Comparison of ENCODE assay signal across 15 mouse cellular contexts in the genomic region with DNA sequence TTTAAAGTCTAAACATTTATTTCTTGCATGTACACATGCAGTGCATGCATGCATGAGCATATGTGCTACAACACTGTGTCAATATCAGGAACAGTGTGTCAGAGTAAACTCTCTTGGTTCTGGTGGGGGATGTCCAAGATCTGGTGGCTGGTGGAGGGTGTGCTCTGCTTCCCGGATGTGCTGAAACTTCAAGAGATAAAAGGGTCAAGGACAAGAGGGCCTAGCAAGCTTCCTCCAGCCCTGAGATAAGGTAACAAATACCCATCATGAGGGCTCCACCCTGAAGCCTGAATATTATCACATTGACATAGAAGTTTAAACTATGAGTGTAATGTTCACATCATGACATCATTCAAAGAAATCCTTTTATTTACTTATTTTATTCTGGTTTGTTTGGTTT.
"Had no signal": no experiment of that assay in that cellular context is flagged by ENCODE, and none has a peak within 500 bp of the region (broad histone marks: within the 10 kb centered on the region; RNA-seq: fewer than 3 reads in every experiment).

No protein-coding gene starts in this region.

- H3K9me3 ChIP-seq: lung, embryonic 15.5 days had no signal

- ATAC-seq: intestine, embryonic 16.5 days had no signal

- H3K27ac ChIP-seq: lung, embryonic 15.5 days had no signal

- DNase-seq: kidney, adult 18-20 months; kidney, adult 9 months; kidney, postnatal 14 days; kidney, postnatal 4 days; left cerebral cortex, postnatal 4 days; lung, adult 18-20 months; lung, postnatal 10 days; lung, postnatal 36 days; midbrain, embryonic 14.5 days; thymus, adult 2 months; thymus, postnatal 14 days; thymus, postnatal 4 days had no signal

- H3K4me1 ChIP-seq: lung, embryonic 15.5 days had no signal

- H3K9ac ChIP-seq: lung, embryonic 15.5 days had no signal

- H3K36me3 ChIP-seq: lung, embryonic 15.5 days had no signal

- H3K4me2 ChIP-seq: lung, embryonic 15.5 days; midbrain, embryonic 11.5 days had no signal

- H3K4me3 ChIP-seq: lung, embryonic 15.5 days had no signal

- H3K27me3 ChIP-seq: lung, embryonic 15.5 days had no signal
